Mouse (Mus musculus) B cell, adult (primary cell): ENCODE results near the gene Slc30a9. TPM values are rescaled to one million over a fixed set of nuclear protein-coding genes. Genes with fewer than 3 reads are reported as not detected.

Experiments
- total RNA-seq: library from RNA; stranded (reverse); gene quantifications from 4 replicates; pipeline ENCODE4 v1.2.4, GENCODE M21; 2023; ENCODE audit not compliant: inconsistent age

The Slc30a9 gene
- 60.2 to 75.8 TPM (median 67.8 TPM) in 4 replicates for total RNA-seq

DNA sequence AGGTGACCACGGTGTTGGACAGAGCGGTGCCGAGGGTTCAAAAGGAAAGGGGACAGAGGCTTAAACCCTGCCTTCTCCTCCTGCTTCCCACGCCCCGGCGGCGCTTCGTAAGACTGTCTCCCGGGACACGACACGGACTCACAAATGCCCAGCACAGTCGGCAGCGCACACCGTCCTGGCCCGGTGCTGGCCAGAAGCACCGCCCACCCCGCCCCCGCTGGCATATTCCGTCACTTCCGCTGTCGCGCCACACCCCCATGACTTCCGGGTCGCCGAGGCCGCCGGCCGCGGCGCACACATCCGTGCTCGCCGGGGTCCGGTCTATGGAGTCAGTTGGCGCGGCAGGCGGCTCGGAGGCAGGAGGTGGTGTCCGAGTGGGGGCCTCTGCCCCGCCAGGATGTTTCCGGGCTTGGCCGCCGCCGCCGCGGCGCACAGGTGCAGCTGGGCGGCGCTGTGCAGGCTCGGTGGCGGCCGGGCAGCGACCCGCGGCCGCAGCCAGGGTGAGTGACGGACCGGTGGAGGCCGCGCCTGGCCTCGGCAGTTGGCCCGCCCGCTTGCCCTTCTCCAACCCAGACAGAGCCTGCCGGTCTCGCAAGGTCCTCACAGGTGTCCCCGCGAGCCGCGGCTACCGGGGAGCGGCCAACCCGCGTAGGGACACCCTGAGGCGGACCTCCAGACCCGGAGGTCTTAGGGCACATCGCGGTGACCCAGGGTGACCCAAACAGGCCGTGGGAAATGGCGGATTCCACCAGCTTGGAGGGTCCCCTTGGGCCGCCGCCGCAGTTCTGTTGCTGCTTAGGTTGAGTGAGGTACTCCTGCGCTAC, at the start of gene Slc30a9:
Gene Slc30a9 (plus strand): TSS at position 258 of the 824 bp plus-strand sequence.

DNA sequence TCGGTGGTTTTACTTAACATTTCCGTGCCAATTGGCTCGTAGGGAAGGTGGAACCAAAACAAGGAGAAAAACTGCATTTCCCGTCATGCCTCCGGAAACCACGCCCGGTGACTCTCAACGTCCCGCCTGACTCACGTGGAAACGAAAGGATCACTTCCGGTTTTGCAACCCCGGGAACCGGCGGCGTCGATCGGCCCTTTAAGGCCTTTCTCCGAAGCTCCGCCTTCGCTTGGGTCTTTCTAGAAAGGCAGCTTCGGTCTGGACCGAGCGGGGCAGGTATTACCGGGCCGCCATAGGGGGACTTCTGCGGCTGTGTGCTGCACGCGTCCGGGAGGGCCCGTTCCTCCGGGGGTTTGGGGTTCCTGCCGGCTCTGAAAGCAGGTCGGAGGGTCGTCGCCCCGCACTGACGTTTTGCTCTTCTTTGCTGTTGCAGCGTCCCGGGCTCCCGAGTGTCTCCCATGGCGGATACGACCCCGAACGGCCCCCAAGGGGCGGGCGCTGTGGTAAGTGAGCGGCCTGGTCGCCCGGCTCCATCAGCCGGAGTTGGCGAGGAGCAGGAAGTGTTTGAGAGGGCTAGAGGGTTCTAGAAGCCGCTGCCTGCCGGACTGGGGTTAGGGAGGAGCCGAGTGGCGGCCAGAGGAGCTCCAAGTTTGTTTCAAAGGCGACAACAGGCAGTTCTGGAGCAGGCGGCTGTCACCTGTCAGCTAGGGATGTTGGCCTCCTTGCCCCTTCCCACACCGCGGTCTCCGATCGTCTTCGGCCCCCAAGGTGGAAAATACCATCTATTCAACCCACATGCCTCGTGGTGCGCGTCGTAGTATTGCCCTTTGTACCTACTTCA, 46.0 kb upstream of the Slc30a9 start, which contains the start of gene Tmem33:
Gene Tmem33 (plus strand): TSS at position 35 of the 841 bp plus-strand sequence.

Other genes with a start within 250 kb of the Slc30a9 start
- gene Phox2b, start 207.7 kb upstream of the Slc30a9 start, total RNA-seq, result not detected in 4 replicates
- gene Tmem33, start 46.4 kb upstream of the Slc30a9 start, total RNA-seq, result 63.4 to 84.1 TPM (median 76.0 TPM) in 4 replicates
- 0.63 to 0.67 TPM (median 0.65 TPM) in 4 replicates for gene Bend4, start 121.4 kb downstream of the Slc30a9 start, total RNA-seq